Comparison of ENCODE assay signal across 8 mouse cellular contexts in genomic region chr9:25151611-25152241, GRCm38 (mm10). TPM values are rescaled to one million over a fixed set of nuclear protein-coding genes. Genes with fewer than 3 reads are reported as not detected.
DNase-seq lines count a peak whose midpoint lies in the region; ATAC-seq lines count a peak whose summit lies in the region.

Gene Herpud2, minus strand, starts transcription at chr9:25151820.

- ATAC-seq in common myeloid progenitor, adult 5-6 weeks (replicated peaks; ENCODE audit: low read depth, poor library complexity, severe bottlenecking), result peak; percentile 91
- ATAC-seq in megakaryocyte progenitor cell, adult 5-6 weeks (replicated peaks; ENCODE audit: poor library complexity), result peak; percentile 83

- DNase-seq in ZHBTc4 (ENCODE audit: low read depth, low spot score), result peak; percentile 98
- DNase-seq in gastrocnemius, adult 8-10 months (ENCODE audit: low spot score in 2 of 2), result peak; percentile 86 to 93
- peak; percentile 95 for DNase-seq in induced T-regulatory cell, adult 2 months (ENCODE audit: low read depth)
- peak; percentile 78 to 90 for DNase-seq in left cerebral cortex, adult 9 months (ENCODE audit: low spot score in 2 of 2)
- DNase-seq in right cerebral cortex, postnatal 14 days, result peak; percentile 88
- DNase-seq in urinary bladder, postnatal 36 days (ENCODE audit: low spot score in 2 of 2), result peak; percentile 86 to 94

RNA-seq across cellular contexts. Expression of gene Herpud2, which starts in this region (rescaled TPM):
- 20.8 and 28.0 TPM in 2 replicates for total RNA-seq in common myeloid progenitor, adult 5-6 weeks (2017)
- total RNA-seq in gastrocnemius, adult 8-10 months (2022), result 10 to 100 TPM; 47.3 to 56.0 (median 51.9) TPM
- total RNA-seq in megakaryocyte progenitor cell, adult 5-6 weeks (2015), result 36.6 and 36.8 TPM in 2 replicates
- 12.0 and 18.2 TPM in 2 replicates for total RNA-seq in megakaryocyte progenitor cell, adult 5-6 weeks (2017)

Comparison
In these comparisons a context has a peak if more than half of its experiments do, and no peak if none do; other contexts are left out.
1. Peak in every context shown above with its lines: DNase-seq and ATAC-seq.